Mouse (Mus musculus) layer of hippocampus, adult 2 months (tissue): ENCODE data around the gene Fam181a. TPM values are rescaled to one million over a fixed set of nuclear protein-coding genes. Genes with fewer than 3 reads are reported as not detected.

Source experiments
- DNase-seq, 2 experiments: peaks; one replicate each; pipeline ENCODE4 v3.0.0; 2022; ENCODE audit warnings: low spot score in 2 of 2
- H3K27ac ChIP-seq: fragments of 200-600 bp; 2 replicates; pipeline ENCODE4 v1.8.1; 2022
- H3K4me3 ChIP-seq: fragments of 200-600 bp; 2 replicates; pipeline ENCODE4 v1.8.1; 2022; ENCODE audit warnings: mild to moderate bottlenecking
- CTCF ChIP-seq: fragments of 200-600 bp; conservative IDR thresholded peaks from 2 replicates; pipeline ENCODE4 v1.8.1; 2022; ENCODE audit warnings: antibody characterized with exemption, mild to moderate bottlenecking, moderate library complexity
- total RNA-seq, 2 experiments: library from RNA; stranded (reverse); gene quantifications; 2 replicates each; pipeline ENCODE4 v1.2.3; 2021

Gene Fam181a
- total RNA-seq, 2 experiments from 2014 or later = 1.5 to 2.3 TPM

DNA sequence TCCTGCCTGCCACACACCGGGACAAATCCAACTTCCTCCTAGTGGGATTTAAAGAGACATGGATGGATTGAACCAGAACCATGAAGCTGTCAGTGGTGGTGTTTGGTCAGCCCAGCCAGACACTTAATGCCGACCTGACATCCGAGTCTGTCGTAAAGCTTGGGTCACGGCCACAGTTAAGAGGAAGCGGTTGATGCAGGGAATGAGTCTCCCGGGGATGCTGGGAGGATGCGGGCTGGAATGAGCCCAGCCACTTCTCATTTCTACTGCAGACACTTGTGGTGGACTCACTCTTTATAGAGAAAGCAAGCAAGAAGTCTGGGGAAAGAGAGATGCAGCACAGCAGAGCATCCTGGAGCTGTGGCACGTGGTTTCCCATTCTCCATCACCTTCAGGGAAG is 10.3 kb upstream of the Fam181a start:
- TF ChIP-seq CTCF = no peak
- Histone ChIP-seq H3K27ac (no peak overlapping the region), H3K4me3 (no peak overlapping the region)
- no peak for DNase-seq

DNA sequence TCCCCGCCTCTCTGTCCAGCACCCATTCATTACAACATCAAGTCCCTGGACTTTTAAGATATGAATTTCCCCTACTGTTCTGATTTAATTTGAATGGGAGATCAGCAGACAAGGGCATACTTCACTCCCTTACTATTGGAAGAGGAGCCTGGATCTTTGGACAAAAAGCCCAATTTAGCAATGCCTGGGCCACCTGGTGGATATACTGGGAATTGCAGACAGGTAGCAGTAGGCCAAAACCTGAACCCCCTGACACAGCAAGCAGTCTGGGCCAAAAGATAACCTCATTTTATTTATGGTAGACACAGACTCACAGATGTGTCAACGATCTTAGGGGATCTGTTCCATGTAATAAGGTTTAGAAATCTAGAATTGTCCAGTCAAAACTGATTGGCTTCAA is 9.1 kb upstream of the Fam181a start:
- no peak overlapping the region for H3K4me3 ChIP-seq
- TF ChIP-seq CTCF = peak; percentile 97
- no peak overlapping the region for H3K27ac ChIP-seq

DNA sequence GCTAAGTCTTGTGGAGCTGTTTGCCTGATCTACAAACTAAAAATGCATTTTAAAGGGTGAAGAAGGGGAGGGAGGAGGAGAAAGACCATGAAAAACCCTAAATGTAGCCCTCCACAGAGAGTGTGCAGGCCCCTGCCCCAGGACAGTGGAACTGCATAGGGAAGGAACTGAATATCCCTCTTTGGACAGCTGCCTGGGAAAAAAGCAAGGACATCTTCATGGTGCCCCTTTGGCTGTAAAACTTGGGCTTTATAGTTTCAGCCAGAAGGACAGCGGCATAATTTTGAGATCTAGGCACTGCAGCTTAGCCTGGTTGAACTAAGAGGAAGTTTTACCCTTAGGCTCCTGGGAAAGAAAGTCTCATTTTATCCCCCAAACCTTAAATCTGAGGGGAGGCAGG is 7.8 kb upstream of the Fam181a start:
- TF ChIP-seq CTCF = no peak
- Histone ChIP-seq H3K4me3 (no peak overlapping the region), H3K27ac (no peak overlapping the region)
- DNase-seq = no peak

More for the DNA sequence above, 9.1 kb upstream of the Fam181a start:
- peak in 1 of 2 experiments; percentile 70 for DNase-seq

DNA sequence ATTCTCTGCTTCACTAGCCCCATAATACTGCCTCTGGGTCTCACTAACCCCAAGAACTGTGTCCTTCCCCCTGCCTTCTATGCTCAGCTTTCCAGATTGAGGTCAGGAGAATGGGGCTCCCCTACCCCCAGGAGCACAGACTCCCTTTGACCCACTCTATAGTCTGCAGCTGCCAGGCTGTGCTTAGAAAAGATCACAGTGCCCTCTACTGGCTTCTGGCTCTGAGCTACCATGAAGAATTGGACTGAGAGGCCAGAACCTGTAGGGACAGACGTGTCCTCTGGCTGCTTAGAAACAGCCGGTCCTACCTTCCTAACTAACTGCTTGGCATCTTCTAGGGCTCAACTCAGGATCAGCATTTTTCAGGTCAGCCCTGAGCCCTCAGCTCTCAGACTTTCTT is 4.6 kb upstream of the Fam181a start:
- H3K27ac ChIP-seq = no peak overlapping the region
- H3K4me3 ChIP-seq = no peak overlapping the region
- peak in 1 of 2 experiments; percentile 39 for DNase-seq
- peak; percentile 63 for TF ChIP-seq CTCF

DNA sequence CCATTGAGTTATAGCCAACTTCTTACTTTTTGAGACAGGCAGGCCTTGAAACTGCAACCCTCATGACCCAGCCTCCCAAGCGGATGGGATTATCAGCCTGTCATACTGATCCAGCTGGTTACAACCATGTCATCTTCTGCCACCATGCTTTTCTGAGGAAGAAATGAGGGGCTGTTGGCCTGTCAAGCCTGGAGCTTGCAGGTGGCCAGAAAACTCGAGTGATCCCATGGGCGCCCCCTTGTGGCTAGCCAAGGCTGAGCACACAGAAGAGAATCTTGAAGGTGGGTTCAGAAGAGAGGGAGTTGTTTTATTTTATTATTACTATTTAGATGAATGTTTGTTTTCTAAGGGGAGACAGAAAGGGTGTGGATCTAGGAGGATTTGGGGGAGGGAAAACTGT is 4.1 kb upstream of the Fam181a start:
- TF ChIP-seq CTCF = peak; percentile 76
- DNase-seq = peak in 1 of 2 experiments; percentile 69

DNA sequence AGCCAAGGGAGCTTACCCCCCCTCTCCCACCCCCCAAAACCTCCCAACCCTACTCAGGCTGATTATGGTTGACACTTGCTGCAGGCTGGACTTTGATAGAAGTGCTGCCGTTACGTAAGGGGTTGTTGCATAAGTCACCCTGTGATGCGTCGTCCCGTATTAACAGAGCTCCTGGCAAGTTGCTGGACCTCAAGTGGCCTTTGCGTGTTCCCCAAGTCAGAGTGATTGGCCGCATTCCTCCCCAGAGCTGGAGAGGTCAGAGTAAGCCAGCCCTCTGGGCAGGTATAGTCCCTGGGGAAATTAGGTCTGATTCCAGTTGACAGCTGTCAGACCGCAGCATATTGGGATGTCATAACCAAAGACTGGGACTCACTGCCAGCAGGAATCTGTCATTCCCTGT is 1.1 kb downstream of the Fam181a start:
- no peak overlapping the region for H3K27ac ChIP-seq
- H3K4me3 ChIP-seq = no peak overlapping the region
- TF ChIP-seq CTCF = no peak
- no peak for DNase-seq

More for the DNA sequence above, 4.1 kb upstream of the Fam181a start:
- Histone ChIP-seq H3K27ac (no peak overlapping the region), H3K4me3 (no peak overlapping the region)

DNA sequence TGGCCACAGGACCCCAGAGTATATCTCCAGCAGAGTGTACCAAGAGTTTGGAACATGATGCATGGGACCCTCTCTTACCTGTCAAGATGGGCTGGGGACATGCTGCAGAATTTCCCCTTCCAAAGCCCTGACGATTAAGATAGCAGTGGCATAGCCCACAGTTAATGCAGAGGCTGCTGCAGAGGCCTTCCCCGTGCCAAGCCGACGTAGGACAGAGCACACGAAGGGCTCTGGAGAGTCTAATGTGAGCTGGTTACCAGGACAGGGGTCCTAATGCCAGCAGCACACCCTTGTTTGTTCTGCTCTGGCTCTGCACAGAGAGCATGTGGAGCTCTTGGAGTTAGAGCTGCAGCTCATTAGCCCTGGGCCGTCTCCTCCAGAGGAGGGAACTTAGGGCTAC is 2.5 kb downstream of the Fam181a start:
- no peak for TF ChIP-seq CTCF
- DNase-seq = no peak
- H3K27ac ChIP-seq = no peak overlapping the region
- H3K4me3 ChIP-seq = no peak overlapping the region

DNA sequence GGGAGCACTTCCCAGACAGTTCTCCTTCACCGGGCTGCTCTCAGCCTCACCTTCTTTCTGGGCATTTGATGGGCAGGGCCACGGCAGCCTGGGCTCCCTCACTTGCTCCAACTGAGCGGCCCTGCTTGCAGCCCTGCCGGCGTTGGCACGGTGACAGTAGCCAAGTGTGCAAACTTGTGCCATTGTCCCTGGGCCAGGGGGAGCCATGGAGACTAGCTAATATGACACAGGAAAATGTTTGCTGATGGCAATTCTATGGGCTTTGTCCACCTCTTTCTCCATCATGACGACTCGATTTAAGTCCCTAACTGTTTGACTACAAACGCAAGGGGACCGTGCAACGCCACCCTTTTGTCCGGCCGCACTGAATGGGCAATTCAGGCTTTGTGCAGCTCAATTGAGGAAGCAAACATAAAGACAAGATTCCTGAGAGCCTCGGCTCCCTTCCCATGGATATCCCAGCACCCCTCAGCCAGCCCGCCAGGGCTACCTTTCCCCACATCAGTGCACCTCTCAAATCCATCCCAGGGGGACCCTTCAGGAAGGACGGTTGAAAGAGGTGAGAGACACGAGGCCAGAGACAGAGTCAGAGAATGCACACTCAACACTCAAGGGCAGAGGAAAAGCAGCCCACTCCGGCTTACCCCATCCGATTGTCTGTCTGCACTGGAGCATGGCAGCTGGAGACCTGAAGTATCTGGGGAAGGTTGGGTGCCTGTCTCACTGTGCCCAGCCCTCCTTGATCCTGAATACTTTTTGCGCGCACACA is 3.3 kb downstream of the Fam181a start:
- Histone ChIP-seq H3K4me3 (peak overlapping the region; percentile 37), H3K27ac (peak overlapping the region; percentile 21; the same call in 1 of the 2 replicates)
- TF ChIP-seq CTCF = no peak
- no peak for DNase-seq

DNA sequence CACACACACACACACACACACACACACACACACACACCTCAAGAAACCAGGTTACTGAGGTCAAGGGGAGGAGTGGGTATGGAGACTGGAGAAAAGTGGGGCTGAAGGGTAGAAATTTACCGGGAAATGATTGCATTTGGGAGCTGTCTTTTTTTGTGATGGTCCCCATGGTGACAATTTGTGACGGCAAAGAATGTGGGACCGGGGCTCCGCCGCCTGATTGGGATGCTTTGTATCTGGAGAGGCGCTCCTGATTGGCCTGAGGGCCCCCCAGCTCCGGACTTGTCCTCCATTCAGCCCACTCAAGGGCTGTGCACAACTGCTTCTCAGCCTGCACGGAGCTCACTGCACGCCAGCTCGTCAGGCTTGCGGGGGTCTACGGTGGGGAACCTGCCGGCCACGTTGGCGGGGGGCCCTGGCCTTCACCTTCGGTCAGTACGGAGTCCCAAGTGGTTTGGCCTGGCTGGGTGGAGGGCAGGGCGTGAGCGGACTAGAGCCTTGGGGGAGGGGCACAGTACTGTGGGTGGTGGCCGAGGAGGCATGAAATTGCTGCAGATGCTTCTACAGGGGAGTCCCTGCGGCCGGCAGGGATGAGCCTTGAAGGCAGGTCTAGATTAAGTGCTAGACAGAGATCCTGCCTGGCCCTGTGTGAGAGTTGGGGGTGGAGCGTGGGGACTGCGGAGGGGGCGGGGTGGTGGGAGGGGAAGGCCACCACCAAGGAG is 4.0 kb downstream of the Fam181a start:
- Histone ChIP-seq H3K4me3 (peak overlapping the region; percentile 53), H3K27ac (peak overlapping the region; percentile 78)
- DNase-seq = no peak
- no peak for TF ChIP-seq CTCF

DNA sequence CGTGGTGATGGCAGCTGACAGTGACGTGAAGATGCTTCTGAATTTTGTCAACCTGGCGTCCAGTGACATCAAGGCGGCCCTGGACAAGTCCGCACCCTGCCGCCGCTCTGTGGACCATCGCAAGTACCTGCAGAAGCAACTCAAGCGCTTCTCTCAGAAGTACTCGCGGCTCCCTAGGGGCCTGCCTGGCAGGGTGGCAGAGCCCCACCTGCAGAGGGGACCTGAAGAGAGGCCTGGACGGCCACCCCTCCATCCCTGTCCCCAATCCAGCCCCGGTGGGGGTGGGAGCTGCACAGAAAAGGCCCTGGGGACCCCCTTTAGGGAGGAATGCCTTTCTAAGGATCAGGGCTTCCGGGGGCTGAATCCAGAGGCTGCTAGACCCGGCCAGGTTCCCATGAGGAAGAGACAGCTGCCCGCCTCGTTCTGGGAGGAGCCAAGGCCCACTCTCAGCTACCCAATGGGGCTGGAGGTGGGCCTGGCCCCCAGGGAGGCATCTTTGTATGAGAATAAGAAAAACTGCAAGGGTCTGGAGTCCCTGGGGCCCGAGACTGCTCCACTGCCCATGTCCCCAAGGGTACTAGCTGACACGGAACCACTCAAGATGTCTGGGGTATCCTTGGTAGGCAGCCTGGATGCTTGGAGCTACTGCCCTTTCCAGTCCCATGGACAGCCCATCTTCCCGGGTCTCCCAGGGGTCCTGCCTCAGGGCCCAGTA is 5.2 kb downstream of the Fam181a start:
- DNase-seq = no peak
- Histone ChIP-seq H3K27ac (no peak overlapping the region), H3K4me3 (no peak overlapping the region)
- TF ChIP-seq CTCF = no peak

DNA sequence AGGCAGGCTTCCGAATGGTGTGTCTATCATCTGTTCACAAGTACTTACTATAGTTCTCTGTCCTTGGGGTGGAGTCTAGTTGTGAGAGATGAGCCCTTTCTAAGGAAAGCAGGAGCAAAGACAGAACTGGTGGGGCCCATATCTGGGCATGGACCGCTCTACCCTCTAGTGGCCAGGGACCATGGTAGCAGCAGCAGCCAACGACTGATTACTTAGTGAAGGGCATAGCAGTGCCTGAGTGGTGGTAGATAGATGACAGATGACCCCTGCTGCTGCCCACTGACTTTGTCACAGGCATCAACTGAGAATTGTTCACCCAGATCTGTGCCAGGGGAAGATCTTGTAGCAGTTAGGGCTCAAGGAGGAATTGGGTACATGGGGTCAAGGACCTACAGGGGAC is 12.0 kb downstream of the Fam181a start:
- no peak overlapping the region for H3K27ac ChIP-seq
- peak in 1 of 2 experiments; percentile 51 for DNase-seq
- no peak overlapping the region for H3K4me3 ChIP-seq
- TF ChIP-seq CTCF = peak; percentile 89

DNA sequence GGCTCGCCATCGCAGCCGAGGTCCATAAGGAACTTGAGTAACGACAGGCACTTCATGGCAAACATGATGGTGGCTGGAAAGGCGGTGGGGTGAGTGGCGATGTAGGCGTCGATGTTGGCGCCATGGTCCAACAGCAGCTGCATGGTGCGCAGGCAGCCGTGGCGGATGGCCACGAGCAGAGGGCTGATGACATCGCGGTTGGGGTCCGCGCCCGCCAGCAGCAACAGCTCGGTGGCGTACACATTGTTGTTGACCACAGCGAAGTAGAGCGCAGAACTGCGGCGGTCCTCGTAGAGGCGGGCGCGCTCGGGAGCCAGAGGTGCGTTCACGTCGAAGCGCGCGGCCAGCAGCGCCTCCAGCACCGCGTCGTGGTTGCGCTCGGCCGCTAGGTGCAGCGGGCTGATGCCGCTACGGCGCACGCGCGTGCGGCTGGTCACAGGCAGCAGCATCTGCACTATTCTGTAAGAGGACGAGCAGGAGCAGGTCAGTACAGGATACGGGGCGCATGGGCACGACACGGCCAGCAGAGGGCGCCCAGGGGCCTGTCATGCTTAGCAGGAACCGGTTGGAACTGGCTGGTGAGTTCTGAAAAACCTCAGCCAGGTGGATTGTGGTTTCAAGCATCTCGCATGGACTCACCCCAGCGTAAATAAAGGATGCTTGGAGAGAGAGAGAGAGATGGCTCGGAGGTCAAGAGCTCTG is 14.5 kb downstream of the Fam181a start:
- DNase-seq = peak; percentile 77 to 86
- peak overlapping the region; percentile 43 for H3K4me3 ChIP-seq
- no peak overlapping the region for H3K27ac ChIP-seq
- peak; percentile 93 for TF ChIP-seq CTCF
